Mouse (Mus musculus) small intestine, adult 2 months (tissue): ENCODE measurements around the gene Cygb. TPM values are rescaled to one million over a fixed set of nuclear protein-coding genes. Genes with fewer than 3 reads are reported as not detected.

Source experiments
- H3K27ac ChIP-seq: fragments of 200-500 bp; 2 replicates; pipeline ENCODE4 v1.5.1; 2012; ENCODE audit warnings: low read depth, low read length, control low read depth, inconsistent platforms; ENCODE audit not compliant: insufficient read depth
- H3K27me3 ChIP-seq: fragments of 200-500 bp; 2 replicates; pipeline ENCODE4 v1.6.1; 2012; ENCODE audit warnings: mild to moderate bottlenecking, moderate library complexity, low read length, inconsistent platforms; ENCODE audit not compliant: control insufficient read depth, insufficient read depth
- H3K36me3 ChIP-seq: fragments of 200-500 bp; 2 replicates; pipeline ENCODE4 v1.6.1; 2012; ENCODE audit warnings: mild to moderate bottlenecking, low read length, control low read depth, inconsistent platforms; ENCODE audit not compliant: control insufficient read depth, insufficient read depth
- H3K4me1 ChIP-seq: fragments of 200-500 bp; 2 replicates; pipeline ENCODE4 v1.6.1; 2012; ENCODE audit warnings: low read length, inconsistent platforms, mixed read lengths; ENCODE audit not compliant: control insufficient read depth, insufficient read depth, insufficient read length
- H3K4me3 ChIP-seq: fragments of 200-500 bp; 2 replicates; pipeline ENCODE4 v1.5.1; 2012; ENCODE audit warnings: low read depth, mild to moderate bottlenecking, control low read depth, inconsistent platforms, low read length, moderate library complexity
- CTCF ChIP-seq: fragments of 200-500 bp; IDR thresholded peaks from 2 replicates; pipeline ENCODE4 v1.5.1; 2012; ENCODE audit warnings: low read depth, mild to moderate bottlenecking, control low read depth, inconsistent platforms, low read length, moderate library complexity, mixed read lengths; ENCODE audit not compliant: insufficient replicate concordance, insufficient read length; ENCODE audit errors: extremely low read depth
- POLR2A ChIP-seq: fragments of 200-500 bp; IDR thresholded peaks from 2 replicates; pipeline ENCODE4 v1.6.1; 2012; ENCODE audit warnings: low read depth, mild to moderate bottlenecking, control low read depth, inconsistent platforms, low read length, moderate library complexity
- WGBS: fragments of 180-500 bp; shearing (Covaris S2); methylation state at CpG from one replicate; pipeline ENCODE4 v1.1.7; 2018; 5-methylcytosine and 5-hydroxymethylcytosine counted together
- polyA plus RNA-seq: library from polyadenylated mRNA; depleted of rRNA; stranded (reverse); fragments of >200 nt; gene quantifications from 2 replicates; pipeline ENCODE4 v1.2.3, GENCODE M21; 2012; rRNA removed

The Cygb gene
- polyA plus RNA-seq = 14.2 and 23.7 TPM in 2 replicates

GRCm38 (mm10) chr11:116654255-116654821 is at the start of gene Cygb:
Gene Cygb (minus strand): TSS chr11:116654313.
- WGBS = 7% methylated on average over 28 of the region's 28 CpGs
- Histone ChIP-seq H3K27me3 (peaks cover 21% of the 10 kb centered on the region), H3K4me3 (peak within 1 kb of the TSS; percentile 58), H3K36me3 (no peaks in the 10 kb centered on the region), H3K4me1 (peaks cover 12% of the 10 kb centered on the region), H3K27ac (peak within 1 kb of the TSS; percentile 0)
- TF ChIP-seq CTCF (no peak), POLR2A (no peak)

DNA sequence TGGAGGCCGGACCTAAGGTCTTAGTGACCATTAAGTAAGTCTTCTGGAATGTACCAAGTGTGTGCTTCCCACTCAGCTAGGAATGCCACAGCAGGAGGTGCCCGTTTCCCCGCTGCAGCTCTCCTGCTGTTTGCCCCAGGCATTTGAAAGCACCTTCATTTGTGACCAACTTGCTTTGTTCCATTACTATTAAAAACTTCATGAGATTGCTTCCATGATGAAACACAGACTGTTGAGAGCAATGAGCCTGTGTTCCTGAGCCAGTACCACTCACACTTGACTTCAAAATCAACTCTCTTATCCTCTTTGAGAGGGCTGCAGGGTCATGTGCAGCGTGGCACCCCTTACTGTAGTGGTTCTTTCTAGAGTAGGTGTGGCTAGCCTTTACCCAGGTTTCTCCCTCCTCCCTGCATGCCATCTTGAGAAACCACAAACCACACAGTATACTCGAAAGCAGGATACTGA is 47.3 kb upstream of the Cygb start:
- Histone ChIP-seq H3K27me3 (no peaks in the 10 kb centered on the region), H3K36me3 (no peaks in the 10 kb centered on the region), H3K27ac (no peak overlapping the region), H3K4me3 (no peak overlapping the region), H3K4me1 (no peaks in the 10 kb centered on the region; the same call in 1 of the 2 replicates)
- 76% methylated on average over 5 of the region's 5 CpGs for WGBS
- TF ChIP-seq CTCF (no peak), POLR2A (no peak)

DNA sequence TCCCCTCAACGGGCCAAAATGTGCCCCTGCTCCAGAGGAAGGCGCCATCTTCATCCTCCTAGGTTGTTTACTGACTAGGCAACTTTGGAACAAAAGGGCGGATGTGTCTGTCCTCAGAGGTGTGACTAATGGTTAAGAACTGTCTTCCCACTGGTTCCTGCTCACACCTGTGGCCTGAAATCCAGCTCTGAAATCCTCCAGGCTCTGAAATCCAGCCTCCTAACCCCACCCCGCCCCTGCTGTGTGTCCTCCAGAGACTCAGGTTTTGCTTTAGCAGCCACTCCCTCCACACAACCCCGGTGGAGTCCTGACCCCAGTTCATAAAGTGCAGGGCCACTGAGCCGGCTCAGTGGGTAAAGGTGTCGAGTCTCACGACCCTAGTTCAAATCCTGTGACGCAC is 43.4 kb upstream of the Cygb start:
- 55% methylated on average over 9 of the region's 9 CpGs for WGBS
- peaks cover 10% of the 10 kb centered on the region for H3K4me1 ChIP-seq
- H3K27me3 ChIP-seq = no peaks in the 10 kb centered on the region
- H3K27ac ChIP-seq = no peak overlapping the region
- no peak overlapping the region for H3K4me3 ChIP-seq
- no peaks in the 10 kb centered on the region for H3K36me3 ChIP-seq
- TF ChIP-seq CTCF (no peak), POLR2A (no peak)

DNA sequence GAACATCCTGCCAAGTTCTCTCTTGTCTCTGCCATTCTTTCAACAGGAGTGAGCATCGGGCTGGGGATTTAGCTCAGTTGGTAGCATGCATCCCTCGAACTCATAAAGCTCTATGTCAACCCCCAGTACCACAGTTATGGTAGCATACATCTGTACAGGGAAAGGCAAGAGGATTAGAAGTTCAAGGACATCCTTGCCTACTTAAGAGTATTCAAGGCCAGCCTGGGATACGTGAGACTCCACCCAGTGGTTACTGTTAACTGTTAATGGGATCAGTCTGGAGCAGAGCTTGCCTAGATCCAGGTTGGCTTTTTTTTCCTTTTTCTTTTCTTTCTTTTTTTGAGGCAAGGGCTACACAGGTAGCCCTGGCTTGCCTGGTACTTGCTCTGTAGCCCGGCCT is 42.3 kb upstream of the Cygb start:
- Histone ChIP-seq H3K27ac (no peak overlapping the region), H3K4me3 (no peak overlapping the region), H3K36me3 (no peaks in the 10 kb centered on the region), H3K27me3 (no peaks in the 10 kb centered on the region), H3K4me1 (peaks cover 12% of the 10 kb centered on the region)
- TF ChIP-seq CTCF = no peak
- no peak for TF ChIP-seq POLR2A
- 81% methylated on average over 4 of the region's 4 CpGs for WGBS

DNA sequence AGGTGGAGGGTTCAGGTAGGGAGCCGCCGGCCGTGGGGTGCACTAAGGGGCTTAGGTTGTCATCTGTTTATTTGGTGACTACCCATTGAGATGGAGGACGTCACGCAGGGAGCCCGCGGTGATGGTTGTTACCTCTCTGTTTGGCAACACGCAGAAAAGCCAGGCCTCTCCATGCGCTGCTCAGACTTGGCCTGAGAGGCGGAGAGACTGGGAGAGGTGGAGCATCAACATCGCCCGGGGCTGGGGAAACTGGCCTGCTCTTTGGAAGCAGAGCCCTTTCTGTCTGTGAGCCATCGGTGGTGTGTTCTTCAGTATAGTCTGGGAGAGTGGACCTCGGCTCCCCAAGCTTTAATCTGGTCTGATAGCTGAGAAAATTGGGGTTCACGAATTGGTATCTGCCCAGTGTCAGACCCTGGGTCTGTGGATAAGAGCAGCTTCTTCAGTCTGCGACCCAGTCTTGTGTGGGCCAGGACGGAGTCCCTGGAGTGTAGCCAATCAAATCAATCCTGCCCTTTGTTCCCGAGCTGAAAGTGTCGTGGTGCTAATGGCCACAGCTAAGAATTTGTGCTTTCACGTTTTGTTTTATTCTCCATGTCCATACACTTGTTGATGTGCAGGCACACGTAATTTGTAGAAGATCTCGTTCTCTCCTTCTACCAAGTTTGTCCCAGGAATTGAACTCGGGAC is 41.2 kb upstream of the Cygb start:
- H3K4me3 ChIP-seq = peak overlapping the region; percentile 92
- peak overlapping the region; percentile 92 for H3K27ac ChIP-seq
- peaks cover 21% of the 10 kb centered on the region for H3K4me1 ChIP-seq
- TF ChIP-seq POLR2A = no peak
- no peak for TF ChIP-seq CTCF
- H3K27me3 ChIP-seq = no peaks in the 10 kb centered on the region
- no peaks in the 10 kb centered on the region for H3K36me3 ChIP-seq
- 20% methylated on average over 23 of the region's 23 CpGs for WGBS

DNA sequence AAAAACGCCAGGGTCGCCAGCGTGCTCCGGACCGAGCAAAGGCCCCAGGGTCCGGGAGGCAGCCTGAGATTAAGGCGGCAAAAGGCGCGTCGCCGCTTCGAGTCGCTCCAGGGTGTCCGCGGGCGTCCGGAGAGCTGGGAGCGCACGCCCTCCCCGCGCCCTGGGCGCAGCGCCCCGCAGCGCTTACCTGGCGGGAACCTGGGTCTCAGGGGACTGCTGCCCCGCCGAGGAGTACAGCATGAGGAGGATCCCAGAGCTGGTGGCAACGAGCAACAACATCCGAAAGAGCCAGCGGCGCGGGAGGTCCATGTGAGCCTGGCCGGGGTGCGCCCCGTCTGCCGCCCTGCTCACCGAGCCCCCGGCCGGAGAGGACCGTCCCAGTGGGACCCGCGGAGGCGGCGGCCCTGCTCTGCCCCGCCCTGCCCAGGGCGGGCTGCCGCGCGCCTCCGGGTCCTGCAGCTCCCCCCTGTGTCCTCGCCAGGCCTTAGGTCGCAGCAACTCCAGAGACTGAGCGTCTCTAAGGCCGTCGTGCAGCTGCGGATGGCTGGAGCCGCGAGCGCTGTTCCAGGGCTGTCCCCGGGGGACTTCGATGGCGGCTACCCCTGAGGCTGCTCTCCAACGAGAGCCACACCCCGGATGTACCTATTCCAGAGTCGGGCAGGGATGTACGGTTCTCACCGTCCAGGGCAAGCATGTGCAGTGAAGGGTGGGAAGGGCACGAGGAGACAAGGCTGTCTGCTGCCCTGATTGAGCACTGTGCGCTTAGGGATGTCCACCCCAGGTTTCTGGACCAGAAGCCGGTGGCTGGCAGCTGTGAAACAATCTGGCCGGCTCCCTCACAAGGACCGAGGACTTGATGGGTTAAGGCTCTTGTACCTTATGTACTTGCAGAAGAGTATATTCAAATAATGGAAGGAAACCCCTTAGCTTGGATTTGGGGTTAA is 40.4 kb upstream of the Cygb start:
- Histone ChIP-seq H3K4me3 (peak overlapping the region; percentile 92), H3K4me1 (peaks cover 21% of the 10 kb centered on the region), H3K27ac (peak overlapping the region; percentile 92), H3K27me3 (no peaks in the 10 kb centered on the region), H3K36me3 (no peaks in the 10 kb centered on the region)
- TF ChIP-seq CTCF (peak; percentile 26; the same call in 1 of the 2 replicates), POLR2A (no peak)
- 2% methylated on average over 73 of the region's 73 CpGs for WGBS
